Mouse (Mus musculus) erythroblast, embryonic 14.5 days (primary cell): ENCODE results near the gene Adam30. TPM values are rescaled to one million over a fixed set of nuclear protein-coding genes. Genes with fewer than 3 reads are reported as not detected.

Experiments
- H3K27me3 ChIP-seq: 2 replicates; pipeline ENCODE4 v1.6.1; 2012; ENCODE audit warnings: inconsistent platforms; ENCODE audit not compliant: control insufficient read depth
- H3K36me3 ChIP-seq: 2 replicates; pipeline ENCODE4 v1.6.1; 2012; ENCODE audit warnings: mild to moderate bottlenecking, inconsistent platforms; ENCODE audit not compliant: control insufficient read depth
- H3K4me1 ChIP-seq: 2 replicates; pipeline ENCODE4 v1.6.1; 2012; ENCODE audit warnings: inconsistent platforms; ENCODE audit not compliant: control insufficient read depth
- H3K4me3 ChIP-seq: replicated peaks from 2 replicates; pipeline ENCODE3; 2012; ENCODE audit warnings: moderate library complexity, mild to moderate bottlenecking, inconsistent platforms
- H3K9me3 ChIP-seq: 2 replicates; pipeline ENCODE4 v1.6.1; 2012; ENCODE audit warnings: low read length, inconsistent platforms, mixed read lengths; ENCODE audit not compliant: control insufficient read depth
- GATA1 ChIP-seq: IDR thresholded peaks from 2 replicates; pipeline ENCODE4 v1.6.1; 2012; ENCODE audit warnings: low read length, inconsistent platforms, mixed read lengths
- TAL1 ChIP-seq: IDR thresholded peaks from 3 replicates; pipeline ENCODE4 v1.6.1; 2012; ENCODE audit warnings: low read length, inconsistent platforms, mixed read lengths
- polyA plus RNA-seq: library from polyadenylated mRNA; stranded (reverse); fragments of >175 nt; gene quantifications from 2 replicates; pipeline ENCODE4 v1.2.3, GENCODE M21; 2012

Adam30 gene
- polyA plus RNA-seq, 1 experiment = not detected

DNA sequence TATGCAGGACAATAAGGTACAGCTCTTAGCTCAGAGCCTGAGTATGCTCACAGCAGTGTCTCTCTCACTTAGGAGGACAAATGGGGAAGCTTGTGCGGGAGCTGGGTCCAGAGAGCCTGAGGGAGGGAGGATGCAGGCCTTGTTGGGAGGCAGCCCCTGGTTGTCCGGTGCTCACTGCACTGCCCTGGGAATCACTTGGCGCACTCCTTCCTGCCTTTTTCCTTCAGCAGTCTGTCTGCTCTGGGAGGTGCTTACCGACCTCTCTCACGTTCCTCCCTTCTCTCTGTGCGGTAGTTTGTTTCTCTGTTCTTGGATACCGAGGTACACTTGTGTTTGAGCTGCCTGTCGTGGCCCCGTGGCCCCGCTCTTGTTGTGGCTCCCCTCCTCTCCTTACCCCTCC is 15.2 kb upstream of the Adam30 start:
- TF ChIP-seq TAL1 (no peak), GATA1 (no peak)
- Histone ChIP-seq H3K36me3 (peaks cover 76% of the 10 kb centered on the region), H3K4me3 (no peak overlapping the region), H3K4me1 (no peaks in the 10 kb centered on the region), H3K27me3 (no peaks in the 10 kb centered on the region), H3K9me3 (no peaks in the 10 kb centered on the region)

DNA sequence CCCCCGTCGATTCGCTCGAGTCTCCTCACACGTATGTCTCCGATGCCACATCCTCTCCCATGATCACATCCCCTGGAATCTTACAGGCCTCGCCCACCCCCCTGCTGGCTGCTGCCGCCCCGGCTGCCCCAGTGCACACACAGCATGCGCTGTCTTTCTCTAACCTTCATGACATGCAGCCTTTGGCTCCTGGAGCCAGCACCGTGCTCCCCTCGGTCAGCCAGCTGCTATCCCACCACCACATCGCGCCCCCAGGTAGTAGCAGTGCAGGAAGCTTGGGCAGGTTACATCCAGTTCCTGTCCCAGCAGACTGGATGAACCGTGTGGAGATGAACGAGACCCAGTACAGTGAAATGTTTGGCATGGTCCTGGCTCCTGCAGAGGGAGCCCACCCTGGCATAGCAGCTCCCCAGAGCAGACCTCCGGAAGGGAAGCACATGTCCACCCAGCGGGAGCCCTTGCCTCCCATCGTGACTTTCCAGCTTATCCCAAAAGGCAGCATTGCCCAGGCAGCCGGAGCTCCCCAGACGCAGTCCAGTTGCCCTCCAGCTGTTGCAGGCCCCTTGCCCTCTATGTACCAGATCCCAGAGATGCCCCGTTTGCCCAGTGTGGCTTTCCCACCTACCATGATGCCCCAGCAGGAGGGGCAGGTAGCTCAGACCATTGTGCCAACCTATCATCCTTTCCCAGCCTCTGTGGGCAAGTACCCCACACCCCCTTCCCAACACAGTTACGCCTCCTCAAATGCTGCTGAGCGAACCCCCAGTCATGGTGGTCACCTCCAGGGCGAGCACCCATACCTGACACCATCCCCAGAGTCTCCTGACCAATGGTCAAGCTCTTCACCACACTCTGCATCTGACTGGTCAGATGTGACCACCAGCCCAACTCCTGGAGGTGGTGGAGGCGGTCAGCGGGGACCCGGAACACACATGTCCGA is 13.7 kb upstream of the Adam30 start:
- Histone ChIP-seq H3K9me3 (no peaks in the 10 kb centered on the region), H3K4me1 (no peaks in the 10 kb centered on the region), H3K27me3 (no peaks in the 10 kb centered on the region), H3K4me3 (no peak overlapping the region), H3K36me3 (peaks cover 65% of the 10 kb centered on the region)
- TF ChIP-seq TAL1 (no peak), GATA1 (no peak)

DNA sequence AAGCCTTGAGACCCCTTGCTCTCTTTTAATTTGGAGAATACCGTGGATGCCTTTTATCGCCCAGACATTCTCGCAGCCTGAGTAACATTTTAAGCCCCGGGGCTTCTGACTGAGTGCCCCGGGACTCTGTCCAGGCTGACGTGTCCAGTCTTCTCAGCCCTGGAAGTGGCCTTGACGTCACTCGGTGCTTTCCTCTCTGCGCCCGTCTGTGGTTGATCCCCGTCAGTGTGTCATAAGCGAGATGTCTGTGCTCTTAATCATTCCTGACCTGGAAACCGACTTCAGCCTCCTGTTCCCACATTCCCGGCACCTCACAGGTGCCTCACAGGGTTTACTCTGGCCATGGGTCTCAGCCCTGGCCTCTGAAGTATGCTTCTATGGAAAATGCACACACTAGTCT is 12.7 kb upstream of the Adam30 start:
- Histone ChIP-seq H3K27me3 (no peaks in the 10 kb centered on the region), H3K4me1 (no peaks in the 10 kb centered on the region), H3K9me3 (no peaks in the 10 kb centered on the region), H3K36me3 (peaks cover 55% of the 10 kb centered on the region), H3K4me3 (no peak overlapping the region)
- TF ChIP-seq TAL1 (no peak), GATA1 (no peak)

DNA sequence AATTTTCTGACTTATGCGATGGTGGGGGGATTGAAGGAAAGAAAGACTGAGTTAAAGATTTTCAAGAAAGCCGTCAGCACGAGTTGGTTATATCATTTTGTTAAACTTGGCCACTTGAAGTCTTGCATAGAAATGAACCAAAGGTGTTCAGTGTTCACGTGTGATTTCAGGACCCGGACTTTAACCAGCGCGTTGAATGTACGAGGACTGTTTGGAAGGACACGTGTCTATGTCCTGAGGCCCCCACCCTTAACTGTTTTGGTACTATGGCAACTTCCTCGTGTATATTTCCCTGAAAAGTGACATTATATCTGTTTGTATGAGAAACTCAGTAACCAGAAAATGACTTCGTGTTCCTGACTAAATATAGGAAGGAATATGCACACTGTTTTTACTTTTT is 10.5 kb upstream of the Adam30 start:
- Histone ChIP-seq H3K4me3 (no peak overlapping the region), H3K4me1 (no peaks in the 10 kb centered on the region), H3K27me3 (no peaks in the 10 kb centered on the region), H3K9me3 (no peaks in the 10 kb centered on the region), H3K36me3 (peaks cover 35% of the 10 kb centered on the region)
- TF ChIP-seq GATA1 = no peak
- TF ChIP-seq TAL1 = no peak

DNA sequence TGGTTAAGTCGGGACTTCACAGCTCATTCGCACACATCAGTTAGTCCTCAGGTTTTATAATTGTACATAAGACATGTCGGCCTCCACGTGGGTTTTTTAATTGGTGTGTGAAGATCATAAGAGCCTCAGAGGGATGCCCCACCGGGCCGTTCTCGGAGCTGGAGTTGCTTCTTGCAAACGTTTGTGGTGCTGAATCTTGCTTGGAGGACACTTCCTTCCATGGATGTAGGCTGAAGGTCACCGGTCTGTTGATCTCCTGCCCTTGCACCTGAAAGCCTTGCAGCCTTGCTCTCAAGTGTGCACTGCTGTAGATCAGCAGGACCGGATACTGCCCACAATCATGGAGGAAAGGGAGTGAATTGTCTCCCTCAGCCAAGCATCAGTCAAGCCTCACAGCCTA is 9.4 kb upstream of the Adam30 start:
- Histone ChIP-seq H3K4me3 (no peak overlapping the region), H3K4me1 (no peaks in the 10 kb centered on the region), H3K9me3 (no peaks in the 10 kb centered on the region), H3K36me3 (peaks cover 27% of the 10 kb centered on the region), H3K27me3 (no peaks in the 10 kb centered on the region)
- TF ChIP-seq GATA1 (no peak), TAL1 (no peak)

DNA sequence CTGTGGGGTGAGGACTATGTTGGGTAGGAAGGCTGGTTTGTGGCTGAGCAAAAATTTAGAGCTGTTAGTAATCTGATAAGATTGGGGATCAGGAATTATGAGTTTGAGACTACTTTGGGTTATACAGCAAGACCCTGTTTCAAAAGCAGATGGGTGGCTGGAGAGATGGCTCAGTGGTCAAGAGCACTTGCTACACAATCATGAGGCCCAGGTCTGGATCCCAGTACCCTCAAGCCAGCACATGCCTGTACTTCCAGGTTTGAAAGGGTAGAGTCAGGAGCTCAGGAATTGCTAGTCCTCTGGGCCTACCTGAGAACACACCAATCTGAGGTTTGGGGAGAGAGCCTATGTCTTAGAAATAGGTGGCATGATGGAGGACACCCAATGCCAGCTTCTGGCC is 7.0 kb upstream of the Adam30 start:
- H3K4me1 ChIP-seq = no peaks in the 10 kb centered on the region

DNA sequence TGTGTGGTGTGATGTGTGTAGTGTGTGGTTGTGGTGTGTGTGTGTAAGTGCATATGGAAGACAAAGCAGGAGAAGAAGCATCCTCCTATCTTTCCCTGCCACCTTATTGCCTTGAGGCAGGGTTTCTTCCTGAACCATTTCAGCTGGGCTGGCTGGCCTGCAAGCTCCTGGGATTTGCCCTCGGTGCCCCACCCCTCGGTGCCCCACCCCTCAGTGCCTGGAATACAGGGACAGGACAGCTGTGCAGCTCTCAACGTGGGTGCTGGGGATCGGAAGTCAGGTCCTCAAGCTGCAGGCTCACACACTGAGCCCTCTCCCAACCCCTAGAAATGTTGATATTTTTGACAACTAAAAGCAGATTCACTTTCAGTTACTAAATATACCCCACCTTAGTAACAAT is 4.3 kb upstream of the Adam30 start:
- Histone ChIP-seq H3K27me3 (no peaks in the 10 kb centered on the region), H3K9me3 (no peaks in the 10 kb centered on the region), H3K4me3 (no peak overlapping the region), H3K4me1 (no peaks in the 10 kb centered on the region), H3K36me3 (no peaks in the 10 kb centered on the region)
- TF ChIP-seq GATA1 = no peak
- TF ChIP-seq TAL1 = no peak

More for the DNA sequence above, 7.0 kb upstream of the Adam30 start:
- H3K27me3 ChIP-seq = no peaks in the 10 kb centered on the region
- H3K36me3 ChIP-seq = peaks cover 2% of the 10 kb centered on the region
- H3K9me3 ChIP-seq = no peaks in the 10 kb centered on the region
- H3K4me3 ChIP-seq = no peak overlapping the region
- TF ChIP-seq TAL1 (no peak), GATA1 (no peak)

DNA sequence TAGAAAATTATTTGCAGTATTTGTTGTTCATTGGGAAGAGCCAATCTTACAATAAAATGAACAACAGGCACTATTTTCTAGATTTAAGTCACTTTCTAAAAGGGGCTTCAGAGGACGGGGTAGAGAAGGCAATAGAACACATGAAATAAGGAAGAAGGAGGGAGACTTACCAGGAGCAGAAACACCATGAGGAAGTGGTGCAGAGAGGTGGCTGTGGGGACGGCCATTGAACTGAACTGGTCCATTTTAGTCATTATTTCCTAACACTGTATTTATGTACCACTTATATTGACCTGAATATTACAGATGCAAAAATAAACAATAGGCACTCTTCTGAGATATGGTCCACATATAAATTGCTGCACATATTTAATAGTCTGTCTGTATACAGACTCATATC is 3.4 kb upstream of the Adam30 start:
- H3K9me3 ChIP-seq = no peaks in the 10 kb centered on the region
- TF ChIP-seq GATA1 (no peak), TAL1 (no peak)

DNA sequence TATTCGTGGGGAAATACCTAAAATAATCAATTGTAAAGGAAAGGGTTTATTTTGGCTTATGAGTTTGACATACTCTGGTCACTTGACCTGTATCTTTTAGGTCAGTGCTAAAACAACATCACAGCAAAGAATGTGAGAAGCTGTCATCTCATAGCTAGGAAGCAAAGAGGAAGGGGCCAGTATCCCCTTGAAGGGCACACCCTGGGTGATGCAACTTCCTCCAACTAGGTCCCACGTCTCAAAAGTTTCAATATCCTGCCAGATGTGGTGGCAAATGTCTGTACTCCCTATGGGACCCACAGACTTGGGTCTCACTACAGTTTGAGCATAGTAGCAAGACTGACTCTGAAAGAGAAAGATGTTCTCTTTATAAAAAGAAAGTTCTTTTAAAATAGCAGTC is 2.8 kb upstream of the Adam30 start:
- no peaks in the 10 kb centered on the region for H3K27me3 ChIP-seq
- H3K4me1 ChIP-seq = no peaks in the 10 kb centered on the region

More for the DNA sequence above, 3.4 kb upstream of the Adam30 start:
- Histone ChIP-seq H3K4me1 (no peaks in the 10 kb centered on the region), H3K4me3 (no peak overlapping the region), H3K27me3 (no peaks in the 10 kb centered on the region), H3K36me3 (no peaks in the 10 kb centered on the region)

More for the DNA sequence above, 2.8 kb upstream of the Adam30 start:
- no peak overlapping the region for H3K4me3 ChIP-seq
- no peaks in the 10 kb centered on the region for H3K36me3 ChIP-seq
- TF ChIP-seq GATA1 (no peak), TAL1 (no peak)
- H3K9me3 ChIP-seq = no peaks in the 10 kb centered on the region
